Mouse (Mus musculus): ENCODE measurements around the gene Stx3. TPM values are rescaled to one million over a fixed set of nuclear protein-coding genes. Genes with fewer than 3 reads are reported as not detected.
A peak's percentile ranks its signal among the peaks of the same experiment; 100 is the strongest.

Stx3 gene
- polyA plus RNA-seq, 1 experiment from 2014 or later, result 35.9 TPM

GRCm38 (mm10) chr19:11811688-11812365 lies 7.4 kb downstream of the Stx3 start:
- H3K4me1 ChIP-seq (ENCODE audit: control insufficient read depth, insufficient read depth, low read length), result peaks cover 12% of the 10 kb centered on the region
- H3K9ac ChIP-seq (ENCODE audit: low read depth, low read length), result peak overlapping the region; percentile 44; the same call in 1 of the 2 replicates
- H3K36me3 ChIP-seq (ENCODE audit: control insufficient read depth, insufficient read depth, low read length), result no peaks in the 10 kb centered on the region
- H3K4me3 ChIP-seq (ENCODE audit: low read depth, low read length), result no peak overlapping the region
- no peaks in the 10 kb centered on the region for H3K9me3 ChIP-seq (replicated peaks; ENCODE audit: control insufficient read depth, low read length, poor library complexity, severe bottlenecking)
- 18% methylated on average over 5 of the region's 5 CpGs for whole genome bisulfite sequencing
- peak overlapping the region; percentile 51 for H3K27ac ChIP-seq (ENCODE audit: low read length)
- no peaks in the 10 kb centered on the region for H3K27me3 ChIP-seq (ENCODE audit: control insufficient read depth, insufficient read depth, low read depth, low read length)
- peak; percentile 97 for ATAC-seq
- peak overlapping the region; percentile 37 for H3K4me2 ChIP-seq (ENCODE audit: low read length)

GRCm38 (mm10) chr19:11810856-11811255 lies 8.3 kb downstream of the Stx3 start:
- peaks cover 12% of the 10 kb centered on the region for H3K4me1 ChIP-seq (ENCODE audit: control insufficient read depth, insufficient read depth, low read length)
- no peak for ATAC-seq
- WGBS, result 50% methylated on average over 1 of the region's 1 CpGs
- no peaks in the 10 kb centered on the region for H3K27me3 ChIP-seq (ENCODE audit: control insufficient read depth, insufficient read depth, low read depth, low read length)
- H3K4me3 ChIP-seq (ENCODE audit: low read depth, low read length), result no peak overlapping the region
- no peaks in the 10 kb centered on the region for H3K9me3 ChIP-seq (replicated peaks; ENCODE audit: control insufficient read depth, low read length, poor library complexity, severe bottlenecking)
- no peak overlapping the region for H3K9ac ChIP-seq (ENCODE audit: low read depth, low read length)
- H3K27ac ChIP-seq (ENCODE audit: low read length), result peak overlapping the region; percentile 51
- no peak overlapping the region for H3K4me2 ChIP-seq (ENCODE audit: low read length)
- H3K36me3 ChIP-seq (ENCODE audit: control insufficient read depth, insufficient read depth, low read length), result no peaks in the 10 kb centered on the region

GRCm38 (mm10) chr19:11810003-11810758 lies 9.0 kb downstream of the Stx3 start:
- Histone ChIP-seq H3K9me3 (replicated peaks; ENCODE audit: control insufficient read depth, low read length, poor library complexity, severe bottlenecking) (no peaks in the 10 kb centered on the region), H3K4me3 (ENCODE audit: low read depth, low read length) (no peak overlapping the region), H3K9ac (ENCODE audit: low read depth, low read length) (no peak overlapping the region), H3K4me2 (ENCODE audit: low read length) (no peak overlapping the region), H3K4me1 (ENCODE audit: control insufficient read depth, insufficient read depth, low read length) (peaks cover 12% of the 10 kb centered on the region), H3K27ac (ENCODE audit: low read length) (peak overlapping the region; percentile 51; the same call in 1 of the 2 replicates), H3K36me3 (ENCODE audit: control insufficient read depth, insufficient read depth, low read length) (no peaks in the 10 kb centered on the region), H3K27me3 (ENCODE audit: control insufficient read depth, insufficient read depth, low read depth, low read length) (no peaks in the 10 kb centered on the region)
- no peak for ATAC-seq
- 82% methylated on average over 5 of the region's 5 CpGs for WGBS

GRCm38 (mm10) chr19:11808452-11808851 lies 10.8 kb downstream of the Stx3 start:
- no peak for ATAC-seq
- no peak overlapping the region for H3K4me2 ChIP-seq (ENCODE audit: low read length)
- peaks cover 12% of the 10 kb centered on the region for H3K4me1 ChIP-seq (ENCODE audit: control insufficient read depth, insufficient read depth, low read length)
- no peaks in the 10 kb centered on the region for H3K36me3 ChIP-seq (ENCODE audit: control insufficient read depth, insufficient read depth, low read length)
- H3K27me3 ChIP-seq (ENCODE audit: control insufficient read depth, insufficient read depth, low read depth, low read length), result no peaks in the 10 kb centered on the region
- H3K27ac ChIP-seq (ENCODE audit: low read length), result no peak overlapping the region
- H3K4me3 ChIP-seq (ENCODE audit: low read depth, low read length), result no peak overlapping the region
- 95% methylated on average over 2 of the region's 2 CpGs for WGBS
- no peaks in the 10 kb centered on the region for H3K9me3 ChIP-seq (replicated peaks; ENCODE audit: control insufficient read depth, low read length, poor library complexity, severe bottlenecking)
- no peak overlapping the region for H3K9ac ChIP-seq (ENCODE audit: low read depth, low read length)

GRCm38 (mm10) chr19:11807822-11808221 lies 11.4 kb downstream of the Stx3 start:
- H3K4me3 ChIP-seq (ENCODE audit: low read depth, low read length), result no peak overlapping the region
- H3K4me2 ChIP-seq (ENCODE audit: low read length), result no peak overlapping the region
- ATAC-seq, result no peak
- H3K9ac ChIP-seq (ENCODE audit: low read depth, low read length), result no peak overlapping the region
- H3K4me1 ChIP-seq (ENCODE audit: control insufficient read depth, insufficient read depth, low read length), result peaks cover 12% of the 10 kb centered on the region
- no peaks in the 10 kb centered on the region for H3K9me3 ChIP-seq (replicated peaks; ENCODE audit: control insufficient read depth, low read length, poor library complexity, severe bottlenecking)
- no peak overlapping the region for H3K27ac ChIP-seq (ENCODE audit: low read length)
- no peaks in the 10 kb centered on the region for H3K27me3 ChIP-seq (ENCODE audit: control insufficient read depth, insufficient read depth, low read depth, low read length)
- H3K36me3 ChIP-seq (ENCODE audit: control insufficient read depth, insufficient read depth, low read length), result no peaks in the 10 kb centered on the region
- WGBS, result 18% methylated on average over 6 of the region's 6 CpGs

GRCm38 (mm10) chr19:11807251-11807650 lies 12.0 kb downstream of the Stx3 start:
- Histone ChIP-seq H3K27ac (ENCODE audit: low read length) (no peak overlapping the region), H3K9me3 (replicated peaks; ENCODE audit: control insufficient read depth, low read length, poor library complexity, severe bottlenecking) (no peaks in the 10 kb centered on the region), H3K4me3 (ENCODE audit: low read depth, low read length) (no peak overlapping the region), H3K9ac (ENCODE audit: low read depth, low read length) (no peak overlapping the region), H3K36me3 (ENCODE audit: control insufficient read depth, insufficient read depth, low read length) (no peaks in the 10 kb centered on the region), H3K4me2 (ENCODE audit: low read length) (no peak overlapping the region), H3K27me3 (ENCODE audit: control insufficient read depth, insufficient read depth, low read depth, low read length) (no peaks in the 10 kb centered on the region), H3K4me1 (ENCODE audit: control insufficient read depth, insufficient read depth, low read length) (peaks cover 10% of the 10 kb centered on the region)
- WGBS, result 63% methylated on average over 2 of the region's 2 CpGs
- ATAC-seq, result no peak

- no peak overlapping the region for H3K9ac ChIP-seq (ENCODE audit: low read depth, low read length)
- no peaks in the 10 kb centered on the region for H3K9me3 ChIP-seq (replicated peaks; ENCODE audit: control insufficient read depth, low read length, poor library complexity, severe bottlenecking)
- no peaks in the 10 kb centered on the region for H3K4me1 ChIP-seq (ENCODE audit: control insufficient read depth, insufficient read depth, low read length)
- no peaks in the 10 kb centered on the region for H3K27me3 ChIP-seq (ENCODE audit: control insufficient read depth, insufficient read depth, low read depth, low read length)
- H3K27ac ChIP-seq (ENCODE audit: low read length), result no peak overlapping the region
- H3K36me3 ChIP-seq (ENCODE audit: control insufficient read depth, insufficient read depth, low read length), result peaks cover 5% of the 10 kb centered on the region; the same call in 1 of the 2 replicates
- no peak for ATAC-seq
- H3K4me3 ChIP-seq (ENCODE audit: low read depth, low read length), result no peak overlapping the region
- 79% methylated on average over 1 of the region's 1 CpGs for WGBS
- H3K4me2 ChIP-seq (ENCODE audit: low read length), result no peak overlapping the region
Measured at GRCm38 (mm10) chr19:11804423-11804822, 14.8 kb downstream of the Stx3 start.

GRCm38 (mm10) chr19:11800531-11801315 lies 18.5 kb downstream of the Stx3 start:
- H3K9me3 ChIP-seq (replicated peaks; ENCODE audit: control insufficient read depth, low read length, poor library complexity, severe bottlenecking), result no peaks in the 10 kb centered on the region
- H3K36me3 ChIP-seq (ENCODE audit: control insufficient read depth, insufficient read depth, low read length), result peaks cover 5% of the 10 kb centered on the region; the same call in 1 of the 2 replicates
- no peak overlapping the region for H3K9ac ChIP-seq (ENCODE audit: low read depth, low read length)
- no peak overlapping the region for H3K4me3 ChIP-seq (ENCODE audit: low read depth, low read length)
- H3K4me1 ChIP-seq (ENCODE audit: control insufficient read depth, insufficient read depth, low read length), result no peaks in the 10 kb centered on the region
- no peaks in the 10 kb centered on the region for H3K27me3 ChIP-seq (ENCODE audit: control insufficient read depth, insufficient read depth, low read depth, low read length)
- no peak overlapping the region for H3K4me2 ChIP-seq (ENCODE audit: low read length)
- ATAC-seq, result no peak
- H3K27ac ChIP-seq (ENCODE audit: low read length), result no peak overlapping the region
- WGBS, result 77% methylated on average over 8 of the region's 8 CpGs

Data from midbrain, embryonic 16.5 days (tissue).